ENCODE assay signal across 7 mouse cellular contexts in genomic region chr14:47514816-47515453, GRCm38 (mm10). TPM values are rescaled to one million over a fixed set of nuclear protein-coding genes. Genes with fewer than 3 reads are reported as not detected.
DNase-seq lines count a peak whose midpoint lies in the region; ATAC-seq lines count a peak whose summit lies in the region.

No protein-coding gene starts in this region.

- no peaks in the 10 kb centered on the region for H3K9me3 ChIP-seq in liver, embryonic 13.5 days (replicated peaks)
- no peaks in the 10 kb centered on the region for H3K9me3 ChIP-seq in stomach, embryonic 15.5 days
- no peaks in the 10 kb centered on the region for H3K9me3 ChIP-seq in midbrain, embryonic 16.5 days (replicated peaks; ENCODE audit: control insufficient read depth, low read length, poor library complexity, severe bottlenecking)

- peak; percentile 58 for ATAC-seq in CD4-positive, CD25-positive, alpha-beta regulatory T cell, adult 4 months
- peak; percentile 53 for ATAC-seq in liver, embryonic 13.5 days (ENCODE audit: low read depth)
- peak; percentile 90 for ATAC-seq in stomach, embryonic 15.5 days (ENCODE audit: insufficient read depth, low FRiP score, low read depth)
- no peak for ATAC-seq in midbrain, embryonic 16.5 days

- H3K36me3 ChIP-seq in liver, embryonic 13.5 days: peaks cover 19% of the 10 kb centered on the region; the same call in 1 of the 2 replicates
- H3K36me3 ChIP-seq in stomach, embryonic 15.5 days: no peaks in the 10 kb centered on the region
- no peaks in the 10 kb centered on the region for H3K36me3 ChIP-seq in midbrain, embryonic 16.5 days (ENCODE audit: control insufficient read depth, insufficient read depth, low read length)

- H3K27me3 ChIP-seq in liver, embryonic 13.5 days: no peaks in the 10 kb centered on the region
- no peaks in the 10 kb centered on the region for H3K27me3 ChIP-seq in stomach, embryonic 15.5 days (replicated peaks)
- H3K27me3 ChIP-seq in midbrain, embryonic 16.5 days (ENCODE audit: control insufficient read depth, insufficient read depth, low read depth, low read length): no peaks in the 10 kb centered on the region

- WGBS in liver, embryonic 13.5 days (ENCODE audit: insufficient replicate concordance): 35% methylated on average over 7 of the region's 7 CpGs
- 28% methylated on average over 7 of the region's 7 CpGs for WGBS in stomach, embryonic 15.5 days
- 67% methylated on average over 7 of the region's 7 CpGs for WGBS in midbrain, embryonic 16.5 days

- H3K27ac ChIP-seq in liver, embryonic 13.5 days: peak overlapping the region; percentile 92
- peak overlapping the region; percentile 86 for H3K27ac ChIP-seq in stomach, embryonic 15.5 days
- H3K27ac ChIP-seq in midbrain, embryonic 16.5 days (ENCODE audit: low read length): no peak overlapping the region

- peak overlapping the region; percentile 43 for H3K4me2 ChIP-seq in liver, embryonic 13.5 days
- peak overlapping the region; percentile 21; the same call in 1 of the 2 replicates for H3K4me2 ChIP-seq in stomach, embryonic 15.5 days
- no peak overlapping the region for H3K4me2 ChIP-seq in midbrain, embryonic 16.5 days (ENCODE audit: low read length)

- H3K4me1 ChIP-seq in liver, embryonic 13.5 days (replicated peaks): peaks cover 89% of the 10 kb centered on the region
- 0 out of 2 replicates have a peak, but pooled peaks cover 4% of the 10 kb centered on the region for H3K4me1 ChIP-seq in stomach, embryonic 15.5 days
- H3K4me1 ChIP-seq in midbrain, embryonic 16.5 days (ENCODE audit: control insufficient read depth, insufficient read depth, low read length): no peaks in the 10 kb centered on the region

- peak overlapping the region; percentile 64 for H3K9ac ChIP-seq in liver, embryonic 13.5 days
- no peak overlapping the region for H3K9ac ChIP-seq in stomach, embryonic 15.5 days
- H3K9ac ChIP-seq in midbrain, embryonic 16.5 days (ENCODE audit: low read depth, low read length): no peak overlapping the region

- intact Hi-C loops in heart, postnatal 25 days (cut with DNase I): no loop called here

- peak; percentile 36 for DNase-seq in adrenal gland, adult 8-10 months
- DNase-seq in heart, postnatal 25 days (ENCODE audit: low spot score): peak; percentile 26
- no peak for DNase-seq in liver, embryonic 13.5 days
- no peak for DNase-seq in thymus, postnatal 0 days (ENCODE audit: low spot score)

- no peak overlapping the region; the same call in 1 of the 2 replicates for H3K4me3 ChIP-seq in liver, embryonic 13.5 days (replicated peaks)
- H3K4me3 ChIP-seq in stomach, embryonic 15.5 days (replicated peaks): no peak overlapping the region
- H3K4me3 ChIP-seq in midbrain, embryonic 16.5 days (ENCODE audit: low read depth, low read length): no peak overlapping the region

RNA-seq across cellular contexts. Expression of gene Atg14, which starts 55.5 kb away (rescaled TPM):
- polyA plus RNA-seq in CD4-positive, CD25-positive, alpha-beta regulatory T cell, adult 4 months (2017; shearing (Covaris generic)): 10 to 100 TPM; 12.9 to 23.0 TPM
- 10 to 100 TPM; 14.2 to 21.5 (median 20.2) TPM for total RNA-seq in adrenal gland, adult 8-10 months (2022)
- 10 to 100 TPM; 10.1 TPM for total RNA-seq in heart, postnatal 25 days (2021)
- 5.9 and 6.9 TPM in 2 replicates for polyA plus RNA-seq in liver, embryonic 13.5 days (2015; fragmentation: Nextera tagmentation; extraction: Ambion mirVana)
- polyA plus RNA-seq in stomach, embryonic 15.5 days (2015; fragmentation: Nextera tagmentation; extraction: Ambion mirVana): 11.9 and 13.6 TPM in 2 replicates
- polyA plus RNA-seq in thymus, postnatal 0 days (2015; fragmentation: Nextera tagmentation; extraction: Ambion mirVana): 9.8 and 10.3 TPM in 2 replicates
- 19.7 and 21.0 TPM in 2 replicates for polyA plus RNA-seq in midbrain, embryonic 16.5 days (2015; fragmentation: Nextera tagmentation; extraction: Ambion mirVana)

Comparison
In these comparisons a context has a peak if more than half of its experiments do, and no peak if none do; other contexts are left out.
1. DNase-seq: peak in adrenal gland, adult 8-10 months (single experiment) and heart, postnatal 25 days (single experiment); none in liver, embryonic 13.5 days (single experiment) and thymus, postnatal 0 days (single experiment).